Mouse (Mus musculus) gastrocnemius, adult 2 months (tissue): ENCODE measurements around the gene Fzd5. TPM values are rescaled to one million over a fixed set of nuclear protein-coding genes. Genes with fewer than 3 reads are reported as not detected.
A peak's percentile ranks its signal among the peaks of the same experiment; 100 is the strongest.

Source experiments
- DNase-seq: peaks from one replicate; pipeline ENCODE4 v3.0.0; 2022
- H3K27ac ChIP-seq: fragments of 200-600 bp; 2 replicates; pipeline ENCODE4 v1.8.1; 2022; ENCODE audit warnings: mild to moderate bottlenecking
- H3K4me3 ChIP-seq: fragments of 200-600 bp; 2 replicates; pipeline ENCODE4 v1.8.1; 2022; ENCODE audit warnings: mild to moderate bottlenecking, moderate library complexity
- CTCF ChIP-seq: fragments of 200-600 bp; IDR thresholded peaks from 2 replicates; pipeline ENCODE4 v1.8.1; 2022; ENCODE audit warnings: antibody characterized with exemption, mild to moderate bottlenecking, moderate library complexity
- intact Hi-C: fragments of 180-260 bp; cut with DNase I; formaldehyde crosslinking; loops from one replicate; pipeline ENCODE4 v1.15.1; 2025
- total RNA-seq, 2 experiments: library from RNA; stranded (reverse); gene quantifications; 2 replicates each; pipeline ENCODE4 v1.2.3; 2021

The Fzd5 gene
- total RNA-seq, 2 experiments from 2014 or later = 1.2 to 2.3 TPM

DNA sequence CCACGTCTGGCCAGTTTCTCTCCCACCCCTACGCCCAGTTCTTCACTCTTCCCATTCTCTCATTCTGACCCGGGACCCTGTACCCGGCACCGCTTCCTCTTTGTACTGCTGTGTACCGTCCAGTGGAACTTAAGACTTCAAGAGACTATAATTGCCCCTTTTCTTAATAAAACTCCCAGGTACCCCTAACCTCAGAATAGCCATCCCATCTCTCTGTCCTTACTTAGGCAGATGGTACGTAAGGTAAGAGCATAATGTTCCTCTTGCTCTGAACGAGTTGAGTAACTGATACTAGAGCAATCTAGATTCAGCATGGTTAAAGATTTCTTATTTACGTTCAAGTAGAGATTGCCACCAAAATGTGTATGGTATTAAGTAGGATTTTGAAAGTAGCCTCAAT lies 46.0 kb downstream of the Fzd5 start:
- intact Hi-C loops = loop anchor here (5.0 kb wide), 1 partner anchor 159 kb away; the partner anchor contains the start of gene Creb1
- Histone ChIP-seq H3K4me3 (peak overlapping the region; percentile 96), H3K27ac (peak overlapping the region; percentile 93)
- DNase-seq = no peak
- no peak for TF ChIP-seq CTCF

DNA sequence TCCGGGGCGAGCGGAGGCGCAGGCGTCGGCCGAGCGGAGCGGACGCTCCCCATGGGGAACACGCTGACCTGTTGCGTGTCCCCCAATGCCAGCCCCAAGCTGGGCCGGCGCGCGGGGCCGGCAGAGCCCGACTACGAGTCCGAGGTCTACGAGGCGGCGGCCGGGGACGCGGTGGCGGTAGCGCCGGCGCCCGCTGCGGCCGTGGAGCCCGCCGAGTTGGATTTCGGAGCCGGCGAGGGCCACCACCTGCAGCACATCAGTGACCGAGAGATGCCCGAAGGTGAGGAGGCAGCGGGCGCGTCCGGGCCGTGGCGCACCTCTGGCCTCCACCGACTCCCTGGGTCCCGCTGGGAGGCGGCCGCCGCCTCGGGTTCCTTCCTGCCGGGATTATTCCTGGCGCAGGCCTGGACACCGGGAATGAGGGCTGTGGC lies 46.4 kb downstream of the Fzd5 start:
- peak overlapping the region; percentile 96 for H3K4me3 ChIP-seq
- peak overlapping the region; percentile 93 for H3K27ac ChIP-seq
- intact Hi-C loops = loop anchor here (5.0 kb wide), 1 partner anchor 159 kb away; the partner anchor contains the start of gene Creb1
- no peak for TF ChIP-seq CTCF
- peak; percentile 75 for DNase-seq

DNA sequence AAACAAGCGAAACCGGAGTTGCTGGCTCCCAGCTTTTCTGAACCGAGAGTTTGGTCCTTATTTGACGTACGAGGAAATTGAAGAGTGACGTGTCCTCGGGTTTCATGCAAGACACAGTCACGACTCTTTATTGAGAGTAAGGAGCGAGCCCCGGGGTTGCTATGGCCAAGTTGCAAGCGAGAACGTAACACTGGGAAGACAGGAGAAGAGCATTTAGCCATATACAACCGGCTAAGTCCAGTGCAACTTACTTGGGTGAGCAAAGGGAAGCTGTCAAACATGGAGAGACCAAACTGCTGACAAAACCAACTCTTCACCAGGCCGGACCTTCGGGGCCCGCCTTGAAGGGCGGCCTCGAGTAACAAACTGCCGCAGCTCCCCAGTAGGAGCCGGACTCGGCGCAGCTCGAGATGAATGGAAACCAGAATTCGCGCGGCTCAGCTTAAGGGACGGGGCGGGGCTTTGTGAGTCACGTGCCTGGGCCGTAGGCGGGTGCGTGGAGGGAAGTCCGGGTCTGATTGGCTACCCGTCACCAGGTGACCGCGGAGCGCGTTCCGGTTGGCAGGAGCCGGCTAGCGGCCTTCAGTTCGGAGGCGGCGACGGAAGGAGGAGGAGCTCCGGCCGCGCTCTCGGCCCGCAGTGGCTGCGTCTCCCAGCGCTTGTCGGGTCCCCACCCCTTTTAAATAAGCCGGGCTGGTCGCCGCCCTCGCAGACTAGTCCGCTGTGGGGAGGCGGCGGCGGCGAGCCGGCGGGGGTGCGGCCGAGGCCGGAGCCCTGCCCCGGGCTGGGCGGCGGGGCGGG lies 47.1 kb downstream of the Fzd5 start, which contains the start of gene Ccnyl1:
Ccnyl1 (plus strand) TSS at position 243 of the 801 bp plus-strand sequence.
- DNase-seq = peak; percentile 99
- Histone ChIP-seq H3K4me3 (peak within 1 kb of the TSS; percentile 96), H3K27ac (peak within 1 kb of the TSS; percentile 93)
- intact Hi-C loops = loop anchor here (1.0 to 5.0 kb wide), 2 partner anchors 73 to 158 kb away; partner anchors contain the start of genes Creb1 and Mettl21a
- peak; percentile 5; the same call in 1 of the 2 replicates for TF ChIP-seq CTCF

DNA sequence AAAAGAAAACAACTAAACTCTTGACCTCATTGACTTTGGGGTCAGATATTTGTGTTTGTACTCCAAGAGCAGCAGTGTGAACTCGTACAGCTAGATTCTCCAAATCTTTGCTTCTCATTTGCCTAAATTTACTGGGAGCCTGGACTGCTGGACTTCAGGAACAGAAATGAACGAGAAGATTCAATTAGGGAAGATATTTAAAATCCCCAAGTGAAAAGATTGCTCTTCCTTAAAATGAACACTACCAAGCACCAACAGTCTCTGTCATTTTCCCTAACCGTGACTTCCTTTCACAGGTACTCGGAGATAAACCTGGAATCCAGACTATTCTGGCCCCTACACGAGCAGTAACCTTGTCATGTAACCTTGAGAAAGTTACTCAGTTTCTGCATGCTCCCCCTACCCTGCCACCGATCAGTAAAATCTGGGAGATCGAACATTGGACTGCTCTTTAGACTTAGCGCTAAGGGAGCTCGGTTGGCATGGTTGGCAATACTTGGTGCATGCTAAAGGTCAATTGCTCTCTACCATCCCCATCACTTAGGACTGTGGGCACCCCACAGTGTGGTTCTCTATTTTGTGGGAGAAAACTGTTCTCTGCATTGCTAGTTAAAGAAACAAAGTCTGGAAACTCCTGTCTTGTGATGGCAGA lies 47.9 kb downstream of the Fzd5 start:
- Histone ChIP-seq H3K4me3 (peak overlapping the region; percentile 96), H3K27ac (no peak overlapping the region)
- DNase-seq = no peak
- intact Hi-C loops = loop anchor here (1.0 to 5.0 kb wide), 2 partner anchors 72 to 157 kb away; partner anchors contain the start of genes Creb1 and Mettl21a
- no peak for TF ChIP-seq CTCF

DNA sequence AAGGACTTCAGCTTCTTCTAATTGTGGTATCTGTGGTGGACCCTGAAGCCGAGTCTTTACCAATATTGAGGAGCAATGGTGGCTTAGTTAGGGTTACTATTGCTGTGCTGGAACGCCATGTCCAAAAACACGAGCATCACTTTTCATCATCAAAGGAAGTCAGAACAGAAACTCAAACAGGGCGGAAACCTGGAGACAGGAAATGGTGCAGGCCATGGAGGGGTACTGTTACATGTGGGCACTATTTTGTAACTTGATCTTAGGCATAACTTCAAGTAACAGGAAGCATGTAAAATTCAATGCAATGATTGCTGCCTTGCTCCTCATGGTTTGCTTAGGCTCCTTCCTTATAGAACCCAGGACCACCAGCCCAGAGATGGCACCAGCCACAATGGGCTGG lies 49.5 kb downstream of the Fzd5 start:
- no peak for DNase-seq
- intact Hi-C loops = no loop called here
- TF ChIP-seq CTCF = no peak
- H3K4me3 ChIP-seq = no peak overlapping the region
- no peak overlapping the region for H3K27ac ChIP-seq

DNA sequence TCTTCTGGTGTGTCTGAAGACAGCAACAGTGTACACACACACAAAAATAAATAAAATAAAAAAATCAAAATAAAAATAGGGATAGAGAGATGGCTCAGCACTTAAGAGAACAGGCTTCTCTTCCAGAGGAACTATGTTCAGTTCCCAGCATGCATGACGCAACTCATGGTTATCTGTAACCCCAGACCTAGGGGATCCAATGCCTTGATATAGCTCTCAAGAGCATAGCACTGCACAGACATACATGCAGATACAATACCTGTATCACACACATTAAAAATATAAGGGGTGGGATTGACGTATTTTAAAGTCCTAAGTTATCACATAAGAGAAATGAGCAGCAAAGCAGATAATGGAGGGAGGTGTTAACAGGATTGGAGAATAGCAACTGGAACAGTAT lies 53.1 kb downstream of the Fzd5 start:
- intact Hi-C loops = no loop called here
- Histone ChIP-seq H3K4me3 (no peak overlapping the region), H3K27ac (no peak overlapping the region)

DNA sequence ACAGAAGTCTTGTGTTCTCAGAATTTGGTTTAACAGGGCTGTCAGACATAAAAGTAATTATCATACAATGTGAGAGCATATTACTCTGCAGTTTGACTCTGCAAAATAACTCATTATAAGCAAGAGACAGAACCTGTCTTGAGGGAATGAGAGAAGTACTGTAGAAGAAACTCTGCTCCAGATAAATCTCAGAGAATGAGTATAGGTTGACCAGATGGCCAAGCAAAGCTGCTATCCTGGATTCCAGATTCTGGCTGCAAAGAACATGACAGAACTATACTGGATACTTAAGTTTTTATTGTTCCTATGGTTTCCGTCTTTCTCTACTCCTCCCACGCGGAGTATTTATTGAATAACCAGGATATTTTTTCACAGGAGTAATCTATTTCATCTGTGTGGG lies 54.5 kb downstream of the Fzd5 start:
- intact Hi-C loops = no loop called here
- H3K4me3 ChIP-seq = no peak overlapping the region
- TF ChIP-seq CTCF = no peak
- no peak overlapping the region for H3K27ac ChIP-seq
- no peak for DNase-seq

More for the DNA sequence above, 53.1 kb downstream of the Fzd5 start:
- no peak for DNase-seq
- no peak for TF ChIP-seq CTCF

DNA sequence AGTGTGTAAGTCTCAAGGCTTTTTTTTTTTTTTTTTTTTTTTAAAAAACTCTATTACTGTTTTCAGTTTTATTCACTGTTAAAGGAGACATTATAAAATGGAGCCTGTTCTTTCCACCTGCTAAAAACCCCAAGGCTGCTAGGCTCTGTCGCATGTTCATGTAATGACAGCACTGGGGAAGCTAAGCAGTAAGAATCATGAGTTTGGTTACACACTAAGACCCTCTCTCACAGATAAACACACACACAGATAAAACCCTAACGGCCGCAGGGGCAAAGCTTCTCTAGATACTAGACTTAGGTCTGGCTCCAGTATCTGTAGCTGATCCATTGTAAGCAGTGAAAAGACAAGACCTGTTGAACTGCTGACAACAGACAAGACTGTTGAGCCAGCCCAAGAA lies 56.1 kb downstream of the Fzd5 start:
- no peak for TF ChIP-seq CTCF
- intact Hi-C loops = no loop called here
- no peak overlapping the region for H3K27ac ChIP-seq
- no peak overlapping the region for H3K4me3 ChIP-seq
- DNase-seq = no peak

Other genes with a start within 250 kb of the Fzd5 start
- gene Creb1, start 205.1 kb downstream of the Fzd5 start, total RNA-seq = 10 to 100 TPM; 19.5 to 25.3 TPM
- gene Mettl21a, start 120.5 kb downstream of the Fzd5 start, total RNA-seq = 10 to 100 TPM in 1 of 2 experiments, 1 to 10 TPM in 1; 8.1 to 10.6 TPM
- gene Ccnyl1, start 47.3 kb downstream of the Fzd5 start, total RNA-seq = 10 to 100 TPM; 19.7 to 20.5 TPM
- gene Plekhm3, start 219.1 kb upstream of the Fzd5 start, total RNA-seq = 1 to 10 TPM; 6.6 to 7.9 TPM